Mouse (Mus musculus): Measurements from ENCODE around the gene Mon2. TPM values are rescaled to one million over a fixed set of nuclear protein-coding genes. Genes with fewer than 3 reads are reported as not detected.

Gene Mon2
- total and polyA plus RNA-seq, 2 experiments from 2014 or later: 15.1 to 58.7 TPM

- Histone ChIP-seq H3K4me3 (ENCODE audit: low read depth, low read length) (no peak overlapping the region), H3K9ac (no peak overlapping the region), H3K36me3 (ENCODE audit: insufficient read depth) (peaks cover 32% of the 10 kb centered on the region), H3K9me3 (ENCODE audit: low read length) (no peaks in the 10 kb centered on the region), H3K27ac (ENCODE audit: low read depth, low read length) (no peak overlapping the region), H3K4me1 (ENCODE audit: insufficient read depth) (no peaks in the 10 kb centered on the region), H3K27me3 (ENCODE audit: insufficient read depth, low read length) (no peaks in the 10 kb centered on the region), H3K4me2 (ENCODE audit: low read depth) (no peak overlapping the region)
- DNase-seq: no peak
- no peak for ATAC-seq
- WGBS: 58% methylated on average over 11 of the region's 11 CpGs
- TF ChIP-seq CTCF (IDR thresholded peaks at IDR 0.05; ENCODE audit: low read depth): no peak
Observed at GRCm38 (mm10) chr10:123110548-123110947, 34.2 kb upstream of the Mon2 start.

GRCm38 (mm10) chr10:123108527-123108926 lies 32.2 kb upstream of the Mon2 start:
- Histone ChIP-seq H3K4me1 (ENCODE audit: insufficient read depth) (no peaks in the 10 kb centered on the region), H3K27ac (ENCODE audit: low read depth, low read length) (no peak overlapping the region), H3K9me3 (ENCODE audit: low read length) (no peaks in the 10 kb centered on the region), H3K4me3 (ENCODE audit: low read depth, low read length) (no peak overlapping the region), H3K4me2 (ENCODE audit: low read depth) (no peak overlapping the region), H3K36me3 (ENCODE audit: insufficient read depth) (peaks cover 16% of the 10 kb centered on the region), H3K27me3 (ENCODE audit: insufficient read depth, low read length) (no peaks in the 10 kb centered on the region), H3K9ac (no peak overlapping the region)
- ATAC-seq: no peak
- DNase-seq: peak; percentile 26
- TF ChIP-seq CTCF (IDR thresholded peaks at IDR 0.05; ENCODE audit: low read depth): no peak
- 73% methylated on average over 1 of the region's 1 CpGs for WGBS

- H3K4me1 ChIP-seq (ENCODE audit: insufficient read depth): no peaks in the 10 kb centered on the region
- H3K4me2 ChIP-seq (ENCODE audit: low read depth): no peak overlapping the region
- no peak for ATAC-seq
- H3K27me3 ChIP-seq (ENCODE audit: insufficient read depth, low read length): no peaks in the 10 kb centered on the region
- no peak overlapping the region for H3K4me3 ChIP-seq (ENCODE audit: low read depth, low read length)
- no peak for DNase-seq
- peaks cover 13% of the 10 kb centered on the region for H3K36me3 ChIP-seq (ENCODE audit: insufficient read depth)
- no peaks in the 10 kb centered on the region for H3K9me3 ChIP-seq (ENCODE audit: low read length)
- no peak for TF ChIP-seq CTCF (IDR thresholded peaks at IDR 0.05; ENCODE audit: low read depth)
- H3K27ac ChIP-seq (ENCODE audit: low read depth, low read length): no peak overlapping the region
- 81% methylated on average over 5 of the region's 5 CpGs for WGBS
- H3K9ac ChIP-seq: no peak overlapping the region
Observed at GRCm38 (mm10) chr10:123108121-123108520, 31.8 kb upstream of the Mon2 start.

- Histone ChIP-seq H3K27ac (ENCODE audit: low read depth, low read length) (no peak overlapping the region), H3K4me2 (ENCODE audit: low read depth) (no peak overlapping the region), H3K36me3 (ENCODE audit: insufficient read depth) (no peaks in the 10 kb centered on the region), H3K9me3 (ENCODE audit: low read length) (no peaks in the 10 kb centered on the region), H3K4me1 (ENCODE audit: insufficient read depth) (no peaks in the 10 kb centered on the region), H3K9ac (no peak overlapping the region), H3K4me3 (ENCODE audit: low read depth, low read length) (no peak overlapping the region), H3K27me3 (ENCODE audit: insufficient read depth, low read length) (no peaks in the 10 kb centered on the region)
- 76% methylated on average over 1 of the region's 1 CpGs for WGBS
- TF ChIP-seq CTCF (IDR thresholded peaks at IDR 0.05; ENCODE audit: low read depth): no peak
- no peak for DNase-seq
- ATAC-seq: no peak
Observed at GRCm38 (mm10) chr10:123101303-123101702, 25.0 kb upstream of the Mon2 start.

- no peaks in the 10 kb centered on the region for H3K4me1 ChIP-seq (ENCODE audit: insufficient read depth)
- no peaks in the 10 kb centered on the region for H3K36me3 ChIP-seq (ENCODE audit: insufficient read depth)
- H3K4me2 ChIP-seq (ENCODE audit: low read depth): no peak overlapping the region
- WGBS: 89% methylated on average over 2 of the region's 2 CpGs
- no peak overlapping the region for H3K9ac ChIP-seq
- no peaks in the 10 kb centered on the region for H3K27me3 ChIP-seq (ENCODE audit: insufficient read depth, low read length)
- no peaks in the 10 kb centered on the region for H3K9me3 ChIP-seq (ENCODE audit: low read length)
- no peak overlapping the region for H3K27ac ChIP-seq (ENCODE audit: low read depth, low read length)
- ATAC-seq (no peak), DNase-seq (no peak)
- no peak for TF ChIP-seq CTCF (IDR thresholded peaks at IDR 0.05; ENCODE audit: low read depth)
- no peak overlapping the region for H3K4me3 ChIP-seq (ENCODE audit: low read depth, low read length)
Observed at GRCm38 (mm10) chr10:123100584-123100983, 24.3 kb upstream of the Mon2 start.

GRCm38 (mm10) chr10:123094504-123094903 lies 18.2 kb upstream of the Mon2 start:
- no peak for TF ChIP-seq CTCF (IDR thresholded peaks at IDR 0.05; ENCODE audit: low read depth)
- H3K27me3 ChIP-seq (ENCODE audit: insufficient read depth, low read length): no peaks in the 10 kb centered on the region
- no peak for DNase-seq
- no peaks in the 10 kb centered on the region for H3K4me1 ChIP-seq (ENCODE audit: insufficient read depth)
- WGBS: 79% methylated on average over 7 of the region's 7 CpGs
- H3K4me2 ChIP-seq (ENCODE audit: low read depth): no peak overlapping the region
- no peak overlapping the region for H3K4me3 ChIP-seq (ENCODE audit: low read depth, low read length)
- no peaks in the 10 kb centered on the region for H3K36me3 ChIP-seq (ENCODE audit: insufficient read depth)
- no peak for ATAC-seq
- H3K9ac ChIP-seq: no peak overlapping the region
- H3K27ac ChIP-seq (ENCODE audit: low read depth, low read length): no peak overlapping the region
- H3K9me3 ChIP-seq (ENCODE audit: low read length): no peaks in the 10 kb centered on the region

GRCm38 (mm10) chr10:123092577-123092976 lies 16.3 kb upstream of the Mon2 start:
- DNase-seq: no peak

GRCm38 (mm10) chr10:123091737-123092136 lies 15.4 kb upstream of the Mon2 start:
- Histone ChIP-seq H3K4me1 (ENCODE audit: insufficient read depth) (no peaks in the 10 kb centered on the region), H3K27me3 (ENCODE audit: insufficient read depth, low read length) (no peaks in the 10 kb centered on the region), H3K27ac (ENCODE audit: low read depth, low read length) (no peak overlapping the region), H3K9ac (no peak overlapping the region), H3K4me3 (ENCODE audit: low read depth, low read length) (no peak overlapping the region), H3K36me3 (ENCODE audit: insufficient read depth) (no peaks in the 10 kb centered on the region), H3K9me3 (ENCODE audit: low read length) (no peaks in the 10 kb centered on the region), H3K4me2 (ENCODE audit: low read depth) (no peak overlapping the region)
- ATAC-seq: peak; percentile 61
- WGBS: 29% methylated on average over 5 of the region's 5 CpGs
- peak; percentile 80 for TF ChIP-seq CTCF (IDR thresholded peaks at IDR 0.05; ENCODE audit: low read depth)
- DNase-seq: peak; percentile 77

More at GRCm38 (mm10) chr10:123092577-123092976, 16.3 kb upstream of the Mon2 start:
- TF ChIP-seq CTCF (IDR thresholded peaks at IDR 0.05; ENCODE audit: low read depth): no peak
- Histone ChIP-seq H3K9ac (no peak overlapping the region), H3K27ac (ENCODE audit: low read depth, low read length) (no peak overlapping the region), H3K4me1 (ENCODE audit: insufficient read depth) (no peaks in the 10 kb centered on the region), H3K4me2 (ENCODE audit: low read depth) (no peak overlapping the region), H3K9me3 (ENCODE audit: low read length) (no peaks in the 10 kb centered on the region), H3K27me3 (ENCODE audit: insufficient read depth, low read length) (no peaks in the 10 kb centered on the region), H3K36me3 (ENCODE audit: insufficient read depth) (no peaks in the 10 kb centered on the region), H3K4me3 (ENCODE audit: low read depth, low read length) (no peak overlapping the region)
- ATAC-seq: no peak
- 79% methylated on average over 3 of the region's 3 CpGs for WGBS
